Mouse (Mus musculus) urinary bladder, postnatal 14 days (tissue): Measurements from ENCODE around the gene Sp2.

ENCODE experiments used
- DNase-seq: peaks from one replicate; pipeline ENCODE4 v3.0.0; 2021; ENCODE audit warnings: low spot score

The Sp2 gene

DNA sequence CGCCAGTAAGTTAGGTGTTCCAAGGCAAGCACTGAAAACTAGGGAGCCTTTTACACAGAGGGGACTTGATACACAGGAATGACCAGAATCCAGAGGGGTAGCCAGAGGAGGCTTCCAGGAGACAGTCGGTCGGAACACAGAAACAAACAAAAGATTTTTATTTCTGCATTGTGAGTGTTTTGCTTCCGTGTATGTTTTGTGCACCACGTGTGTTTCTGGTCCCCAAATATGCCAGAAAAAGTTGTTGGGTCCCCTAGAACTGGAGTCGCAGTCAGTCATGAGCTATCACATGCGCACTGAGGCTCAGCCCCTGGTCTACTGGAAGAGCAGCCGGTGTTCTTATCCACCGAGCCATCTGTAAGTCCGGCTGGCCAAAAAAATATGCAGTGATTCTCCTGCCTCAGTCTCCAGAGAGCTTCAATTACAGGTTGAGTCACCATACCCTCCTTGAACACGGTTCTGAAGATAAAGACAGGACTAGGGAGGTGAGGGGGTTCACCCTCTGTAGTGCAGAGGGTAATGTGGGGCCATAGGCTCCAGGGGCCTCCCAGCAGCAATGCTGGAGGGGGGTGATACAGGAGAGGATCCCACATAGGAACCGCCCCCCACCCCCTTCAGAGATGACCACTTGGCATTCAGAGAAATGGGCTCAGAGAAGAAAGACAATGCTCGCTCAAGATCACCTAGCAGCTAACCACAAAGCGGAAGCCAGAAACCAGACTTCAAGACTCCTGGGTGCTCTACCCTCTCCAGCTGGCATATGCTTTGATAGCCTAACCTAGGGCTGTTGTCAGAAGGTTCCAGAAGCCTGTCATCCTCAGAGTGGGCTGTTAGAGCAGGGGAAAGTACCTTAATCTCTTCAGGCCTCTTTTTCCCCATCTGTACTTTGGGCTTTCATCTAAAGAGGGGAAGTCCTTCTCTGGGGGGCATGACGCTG is 13.3 kb upstream of the Sp2 start:
- DNase-seq = no peak

DNA sequence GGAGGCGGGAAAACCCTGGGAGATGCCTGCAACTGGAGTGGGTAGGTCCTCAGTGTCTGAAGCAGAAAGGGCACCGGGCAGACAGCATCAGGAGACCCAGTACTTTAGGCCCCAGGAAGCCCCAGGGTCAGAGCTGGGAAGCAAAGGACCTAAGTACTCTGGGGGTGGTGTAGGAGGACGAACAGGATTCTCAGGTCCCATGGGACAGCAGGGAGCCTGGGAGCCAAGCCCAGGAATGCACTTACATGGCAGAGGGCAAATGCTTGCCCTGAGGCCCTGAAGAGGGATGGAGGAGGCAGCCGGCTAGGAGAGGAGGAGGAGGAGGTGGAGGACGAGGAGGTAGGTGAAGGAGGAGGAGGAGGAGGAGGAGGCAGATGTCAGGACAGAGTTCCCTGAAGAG is 12.3 kb upstream of the Sp2 start:
- no peak for DNase-seq

DNA sequence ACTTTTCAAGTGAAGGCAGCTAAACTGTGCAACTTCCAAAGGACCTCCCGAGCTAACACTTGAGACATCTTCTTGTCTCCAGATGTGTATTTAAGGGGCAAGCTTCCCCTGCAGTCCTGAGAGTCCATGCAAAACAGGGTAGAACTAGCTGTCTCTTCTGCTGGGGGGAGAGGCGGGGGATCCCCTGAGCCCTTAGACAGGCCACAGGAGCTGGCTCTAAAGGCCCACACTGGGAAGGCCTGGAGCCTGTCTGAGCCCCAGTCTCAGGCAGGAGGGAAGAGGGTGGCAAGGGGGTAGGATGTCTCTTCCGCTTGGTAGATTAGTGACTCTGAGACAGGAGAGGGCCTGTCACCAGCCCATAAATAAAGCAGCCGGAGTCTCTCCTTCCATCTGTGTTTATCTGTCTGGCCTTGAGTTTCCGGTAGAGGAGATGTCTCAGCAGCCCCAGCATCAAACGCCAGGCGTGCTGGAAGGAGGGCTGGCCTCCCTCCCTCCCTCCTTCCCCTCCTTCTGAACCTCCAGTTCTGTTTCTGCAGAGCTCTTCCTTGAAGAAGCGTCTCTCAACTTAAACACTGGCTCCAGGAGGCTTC is 10.1 kb upstream of the Sp2 start:
- DNase-seq = no peak

DNA sequence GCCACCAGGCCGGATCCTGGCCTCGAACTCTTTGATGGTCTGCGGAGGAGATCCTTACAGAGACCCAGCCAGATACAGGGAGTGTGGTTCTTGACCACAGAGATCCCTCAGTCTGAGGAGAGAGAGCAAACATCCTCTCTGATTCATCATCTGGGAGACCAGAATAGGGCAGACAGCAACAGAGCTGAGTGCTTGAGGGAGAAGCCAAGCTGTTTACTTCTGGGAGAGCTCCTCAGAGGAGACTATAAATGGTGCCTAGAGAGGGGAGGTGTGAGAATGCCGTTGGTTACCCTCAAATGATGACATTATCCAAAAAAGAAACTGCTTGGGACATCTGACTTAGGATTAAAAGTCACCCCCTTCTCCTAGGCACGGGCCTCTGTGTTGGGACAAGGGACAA is 8.7 kb upstream of the Sp2 start:
- DNase-seq = no peak

DNA sequence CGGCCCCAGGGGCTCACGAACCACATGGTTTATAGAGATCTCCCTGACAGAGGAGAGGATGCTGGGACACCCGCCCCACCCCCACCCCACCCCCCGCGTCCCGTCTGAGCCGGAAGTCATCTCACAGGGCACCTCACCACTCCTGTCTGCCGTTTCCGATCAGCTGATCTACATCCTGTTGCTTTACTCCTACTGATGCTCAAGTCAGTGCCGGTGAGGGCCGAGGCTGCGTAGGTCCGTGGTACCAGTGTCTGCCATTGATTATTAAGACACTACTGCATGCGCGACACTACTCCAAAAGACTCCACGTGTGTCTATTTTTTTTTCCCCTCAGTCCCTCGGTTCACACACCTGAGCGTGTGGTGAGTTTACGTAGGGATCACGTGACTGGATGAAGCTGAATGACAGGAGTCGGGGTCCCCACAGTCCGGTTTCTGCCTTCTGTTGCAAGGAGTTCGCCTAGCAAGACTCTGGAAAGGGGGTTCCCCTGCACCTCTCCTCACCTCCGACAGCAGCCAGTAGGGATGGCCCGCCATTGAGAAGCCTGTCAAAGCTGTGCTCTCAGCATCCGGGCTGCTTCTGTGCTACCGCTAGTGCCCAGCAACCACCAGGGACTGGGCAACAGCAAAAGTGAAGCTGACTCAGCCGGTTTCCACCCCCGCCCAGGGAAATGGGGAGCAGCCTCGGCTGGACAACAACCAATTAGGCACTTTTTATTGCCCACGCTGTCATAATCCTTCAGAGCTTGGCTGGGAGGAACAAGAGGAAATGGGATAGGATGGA is 5.3 kb upstream of the Sp2 start:
- DNase-seq = no peak

DNA sequence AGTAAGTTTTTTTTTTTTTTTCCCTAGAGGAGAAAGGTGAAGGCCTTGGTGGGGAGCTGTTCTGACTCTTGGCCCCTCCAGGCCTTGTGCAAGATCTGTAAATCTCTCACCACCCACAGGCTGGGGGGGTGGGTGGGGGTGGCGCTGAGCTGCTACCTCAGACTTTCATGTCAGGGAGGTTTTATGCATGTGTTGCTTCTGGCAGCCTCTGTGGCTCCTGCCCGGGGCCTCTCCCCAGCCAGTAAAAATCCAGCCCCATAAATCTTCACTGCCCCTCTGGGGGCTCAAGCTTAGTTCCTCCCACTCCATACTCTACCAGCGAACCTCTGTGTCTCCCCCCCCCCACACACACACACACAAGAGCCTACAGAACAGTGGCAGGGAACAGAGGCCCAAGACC is 3.7 kb upstream of the Sp2 start:
- no peak for DNase-seq

DNA sequence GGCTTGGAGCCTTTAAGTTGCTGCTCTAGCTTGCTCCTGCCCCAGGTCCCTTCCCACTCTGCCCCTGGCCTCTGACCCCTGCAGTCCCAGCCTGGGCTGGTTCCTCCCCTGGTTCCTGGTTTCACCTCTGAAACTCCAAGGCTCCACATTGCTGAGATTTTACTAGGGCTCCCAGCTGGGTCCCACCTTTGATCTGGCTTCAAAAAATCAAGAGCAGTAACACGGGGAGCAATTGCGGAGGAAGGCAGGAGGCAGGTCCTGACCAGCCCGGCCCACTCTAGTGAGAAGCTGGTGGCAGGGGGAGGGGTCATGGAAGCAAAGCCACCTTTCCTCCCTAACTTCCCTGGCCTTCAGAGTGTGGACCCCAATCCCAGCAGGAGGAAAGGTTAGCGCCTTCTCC is 2.1 kb upstream of the Sp2 start:
- no peak for DNase-seq

DNA sequence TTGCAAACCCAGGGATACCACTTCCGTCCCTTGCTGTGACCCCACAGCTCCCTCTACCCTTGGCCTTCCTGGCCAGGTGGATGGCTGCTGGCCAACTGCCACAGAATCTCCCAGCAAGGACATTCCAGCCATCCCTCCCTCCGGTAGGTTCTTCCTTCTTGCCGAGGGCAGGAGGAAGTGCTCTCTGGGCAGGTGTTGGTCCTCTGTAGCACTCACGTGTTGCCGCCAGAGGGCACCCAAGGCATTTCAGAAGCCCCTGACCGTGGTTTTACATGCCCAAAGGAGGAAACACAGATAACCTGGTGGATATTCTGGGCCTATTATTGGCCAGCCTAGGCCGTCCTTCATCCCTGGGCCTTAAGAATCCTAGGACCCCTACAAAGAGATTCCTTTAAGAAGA is 404 bp downstream of the Sp2 start:
- peak; percentile 85 for DNase-seq

DNA sequence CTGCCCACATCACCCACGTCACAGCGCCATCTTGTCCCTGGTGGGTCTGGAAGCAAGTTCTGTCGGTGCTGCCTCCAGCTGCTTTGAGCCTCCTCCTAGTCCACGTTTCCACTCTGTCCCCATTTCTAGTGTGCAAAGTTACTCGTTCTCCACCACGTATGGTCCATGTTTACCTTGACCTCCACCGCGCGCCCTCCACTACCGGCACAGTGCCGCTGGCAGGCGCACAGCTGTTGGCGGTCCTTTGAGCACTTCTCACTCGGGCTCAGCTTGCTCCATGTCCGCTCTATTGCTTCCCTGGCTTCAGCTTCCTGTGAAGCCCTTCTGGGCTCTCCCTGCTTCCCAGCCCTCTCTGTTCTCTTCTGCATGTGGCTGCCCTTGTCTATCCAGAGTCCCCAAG is 1.3 kb downstream of the Sp2 start:
- no peak for DNase-seq

DNA sequence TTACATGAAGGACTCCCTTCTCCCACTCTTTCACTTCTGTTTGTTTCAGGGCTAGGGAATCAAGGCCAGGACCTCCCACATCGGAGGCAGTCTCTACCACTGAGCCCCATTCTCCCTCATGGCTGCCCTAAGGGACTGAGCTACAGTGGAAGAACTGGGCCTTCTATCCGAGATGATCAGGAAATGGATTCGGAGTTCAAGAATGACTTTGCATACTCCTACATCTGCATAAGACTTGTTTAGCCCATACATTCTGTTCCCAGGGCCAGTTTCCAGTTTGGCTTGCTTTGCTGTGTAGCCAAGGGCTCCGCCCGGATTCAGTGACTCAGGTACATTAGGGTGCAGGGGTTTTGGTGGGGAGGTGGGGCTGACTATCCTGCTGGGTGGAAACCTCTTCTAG is 2.7 kb downstream of the Sp2 start:
- DNase-seq = no peak

DNA sequence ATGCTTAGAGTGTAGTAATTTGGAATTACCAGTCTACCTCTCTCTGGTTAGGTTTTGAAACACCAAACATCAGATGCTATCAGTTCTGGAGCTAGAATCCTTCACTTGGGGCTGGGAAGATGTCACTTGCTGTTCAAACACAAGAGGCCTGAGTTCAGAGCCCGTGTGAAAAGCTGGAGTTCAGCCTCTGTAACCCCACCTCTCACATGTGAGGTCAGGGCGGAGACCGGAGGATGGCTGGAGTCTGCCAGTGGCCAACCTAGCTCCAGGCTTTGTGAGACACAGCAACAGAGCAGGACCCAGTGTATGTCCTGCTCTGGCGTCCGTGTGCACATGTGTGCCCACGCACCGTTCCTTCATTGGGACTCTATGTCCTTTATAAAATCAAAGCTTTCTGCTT is 3.4 kb downstream of the Sp2 start:
- no peak for DNase-seq

DNA sequence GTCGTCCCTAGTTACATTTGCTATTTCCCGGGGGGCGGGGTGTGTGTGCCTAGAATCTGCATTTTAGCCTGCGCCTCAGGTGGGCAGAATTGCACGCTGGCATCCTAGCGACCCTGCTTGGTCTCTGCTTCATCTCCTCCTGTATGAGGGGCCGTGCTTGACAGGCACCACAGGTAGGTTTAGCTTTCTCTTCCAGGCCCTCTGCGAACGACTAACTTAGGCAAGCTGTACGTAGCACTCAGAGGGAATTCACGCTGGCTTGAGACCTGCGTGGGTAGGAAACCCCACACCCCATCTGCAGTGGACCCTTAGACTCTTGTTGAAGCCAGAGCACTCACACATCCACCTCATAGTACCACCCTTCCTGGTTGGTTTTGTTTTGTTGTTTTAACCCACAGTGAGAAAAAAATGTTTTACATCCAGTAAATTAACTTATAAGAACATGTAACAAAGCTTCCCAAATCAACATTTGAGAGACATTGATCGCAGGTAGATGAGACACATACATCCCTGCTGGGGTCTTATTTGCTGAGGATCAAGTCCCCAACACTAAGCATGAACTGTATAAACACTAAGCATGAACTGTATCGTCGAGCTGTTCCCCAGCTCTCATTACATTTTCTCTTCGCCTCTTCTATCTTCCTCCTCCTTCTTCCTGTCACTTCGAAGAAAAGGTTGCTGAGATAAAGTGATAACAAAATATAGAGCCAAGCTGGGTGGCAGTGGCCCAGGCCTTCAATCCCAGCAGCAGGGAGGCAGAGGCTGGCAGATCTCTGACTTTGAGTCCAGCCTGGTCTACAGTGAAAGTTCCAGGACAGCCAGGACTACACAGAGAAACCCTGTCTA is 4.1 kb downstream of the Sp2 start:
- DNase-seq = no peak

DNA sequence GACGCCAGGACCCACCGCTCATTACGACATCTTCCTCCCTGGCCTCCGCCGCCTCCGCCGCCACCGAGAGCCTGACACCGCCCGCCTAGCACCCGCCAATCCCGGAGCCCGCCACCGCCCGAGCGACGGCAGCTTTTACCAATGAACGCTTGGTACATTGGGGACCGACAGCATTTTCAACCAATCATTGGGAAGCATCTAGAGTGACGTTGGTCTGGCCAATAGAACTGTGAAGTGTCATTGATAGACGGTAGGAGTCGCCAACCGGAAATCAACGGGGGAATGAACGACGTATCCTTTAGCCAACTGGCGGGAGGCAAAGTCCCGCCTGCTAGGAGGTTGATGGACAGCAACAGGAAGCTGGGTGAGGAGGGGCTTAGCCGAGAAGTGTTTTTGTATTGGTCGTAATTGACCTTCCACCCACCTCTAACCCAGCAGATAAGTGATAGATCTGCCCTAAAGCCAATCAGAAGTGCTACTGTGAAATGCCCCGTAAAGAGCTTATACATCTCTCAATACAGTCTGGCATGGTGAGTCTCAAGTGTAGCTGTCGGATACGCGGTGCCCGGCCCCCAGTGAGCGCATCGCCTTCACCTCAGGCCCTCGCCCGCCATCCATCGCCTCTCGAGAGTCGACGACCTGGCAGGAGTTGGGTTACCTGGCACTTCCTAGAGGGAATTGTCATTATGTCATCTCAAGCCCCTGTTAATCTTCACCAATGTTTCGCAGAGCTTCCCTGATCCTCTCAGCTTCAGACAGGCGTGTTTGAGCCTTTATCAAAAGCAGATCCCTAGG is 5.0 kb downstream of the Sp2 start:
- DNase-seq = peak; percentile 98

DNA sequence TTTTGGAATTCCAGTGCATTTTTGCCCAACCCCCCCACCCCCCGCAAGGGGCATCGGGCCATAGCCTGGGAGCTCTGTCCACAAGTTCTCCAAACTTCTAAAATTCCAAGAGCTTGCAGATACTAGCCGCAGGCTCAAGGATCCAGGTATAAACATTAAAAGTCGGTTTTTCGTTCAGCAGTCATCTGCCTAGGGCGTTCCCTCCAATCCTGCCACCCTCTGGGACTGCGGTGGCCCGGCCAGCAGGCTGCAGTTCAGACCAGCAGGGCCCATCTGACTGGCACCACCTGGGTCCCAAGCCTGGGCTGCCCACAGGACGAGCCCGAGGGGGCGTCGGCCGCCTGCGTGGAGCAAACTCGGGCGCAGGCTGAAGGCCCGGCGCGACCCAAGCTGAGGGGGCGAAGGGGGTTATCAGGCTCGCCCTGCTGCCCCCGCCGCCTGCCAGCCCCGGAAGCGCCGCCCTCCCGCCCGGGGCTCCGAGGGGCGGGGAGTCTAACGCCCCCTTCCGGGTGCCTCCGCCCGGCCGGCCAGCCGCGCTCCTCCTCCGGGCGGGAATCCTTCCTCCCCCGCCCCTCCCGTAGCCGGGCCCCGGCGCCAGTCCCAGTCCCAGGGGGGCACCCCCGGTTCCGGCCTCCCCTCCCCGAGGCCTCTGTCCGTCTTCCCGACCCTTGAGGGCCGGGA is 5.7 kb downstream of the Sp2 start:
- peak; percentile 86 for DNase-seq

DNA sequence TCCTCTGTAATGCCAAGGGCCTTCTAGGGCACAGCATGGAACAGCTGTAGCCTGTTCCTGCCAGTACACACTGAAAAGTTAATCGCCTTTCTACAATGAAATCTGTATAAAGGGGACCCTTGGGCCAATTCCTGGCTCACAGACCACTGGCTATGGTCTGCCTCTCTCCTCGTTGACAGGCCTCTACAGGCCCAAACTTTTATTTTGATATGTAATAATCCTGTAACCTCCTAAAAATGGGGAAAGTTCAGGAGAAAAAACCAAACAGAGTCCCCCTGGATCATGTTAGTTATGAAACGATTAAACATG is 6.4 kb downstream of the Sp2 start:
- DNase-seq = no peak

DNA sequence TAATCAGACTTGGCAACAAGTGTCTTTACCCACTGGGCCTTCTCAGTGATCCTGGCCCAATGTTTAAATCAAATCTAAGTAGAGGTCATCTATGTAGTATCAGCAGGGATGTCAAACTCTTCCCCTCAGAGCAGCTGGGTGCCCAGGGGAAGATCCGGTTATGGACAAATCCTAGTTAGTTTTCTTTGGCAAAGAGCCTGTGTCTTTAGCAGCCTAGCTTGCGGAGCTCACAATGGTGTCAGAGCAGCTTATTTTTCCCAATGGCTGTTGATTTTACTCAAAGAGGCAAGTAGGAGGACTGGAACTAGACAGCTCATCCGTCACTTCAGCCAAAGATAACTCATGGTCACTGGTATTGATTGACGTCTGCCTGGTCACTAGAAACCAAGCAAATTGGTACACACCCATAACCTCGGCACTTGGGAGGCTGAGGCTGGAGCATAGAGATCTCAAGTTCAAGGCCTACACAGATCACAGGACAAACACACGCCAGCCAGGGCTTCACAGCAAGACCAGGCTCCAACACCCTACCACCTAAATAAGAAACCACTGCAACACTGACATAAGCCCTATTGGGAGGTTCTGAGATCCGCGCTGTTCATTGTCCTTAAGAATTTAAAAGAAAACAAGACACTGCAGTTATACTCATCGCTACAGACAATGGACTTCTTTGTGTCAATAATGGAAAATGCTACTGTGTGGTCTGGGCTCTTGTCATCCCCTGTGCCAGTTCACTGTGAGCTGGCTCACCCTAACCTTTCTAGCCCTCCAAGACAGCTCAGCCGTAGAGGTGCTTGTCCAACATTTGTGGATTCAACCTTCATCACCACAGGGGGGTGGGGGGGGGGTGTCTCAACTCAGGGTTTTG is 7.0 kb downstream of the Sp2 start:
- DNase-seq = no peak

DNA sequence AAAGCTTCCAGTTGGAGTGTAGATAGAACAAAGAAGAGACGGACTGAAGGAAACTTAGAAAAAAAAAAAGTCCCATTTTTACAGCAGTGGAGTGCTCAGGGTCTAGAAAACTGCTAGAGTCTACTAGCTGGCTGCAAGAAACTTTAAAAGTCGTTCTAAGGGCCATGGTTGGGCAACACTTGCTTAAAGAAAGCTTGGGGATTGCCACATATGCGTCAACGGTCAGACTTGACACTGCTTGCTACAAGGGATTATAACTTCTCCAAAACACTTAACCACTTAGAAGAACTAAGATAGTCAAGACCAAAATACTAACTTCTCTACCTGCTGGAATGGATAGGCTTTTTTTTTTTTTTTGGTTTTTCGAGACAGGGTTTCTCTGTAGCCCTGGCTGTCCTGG is 7.9 kb downstream of the Sp2 start:
- DNase-seq = no peak

DNA sequence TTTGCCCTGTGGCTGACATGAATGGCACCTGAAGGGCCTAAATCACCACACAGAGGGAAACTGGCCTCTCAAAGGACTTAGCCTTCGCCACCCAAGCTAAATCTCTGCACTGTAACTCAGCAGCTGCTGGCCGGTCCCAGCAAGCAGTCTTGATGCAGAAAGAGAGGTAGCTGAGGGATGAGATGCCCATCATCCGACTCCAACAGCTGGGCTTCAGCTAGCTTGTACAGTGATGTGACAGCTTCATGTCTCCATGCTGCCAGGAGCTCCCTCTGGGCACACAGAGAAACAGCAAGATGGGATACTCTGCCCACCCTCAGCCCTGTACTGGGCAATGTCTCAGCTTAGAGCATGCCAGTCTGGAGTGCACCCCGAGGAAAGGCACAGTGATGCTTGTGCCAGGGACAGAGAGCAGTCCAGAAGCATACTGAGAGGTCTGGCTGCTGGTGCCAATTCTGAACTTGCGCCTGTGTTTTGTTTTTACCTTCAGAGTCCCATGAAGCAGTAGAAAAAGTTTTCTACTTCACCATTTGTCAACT is 9.3 kb downstream of the Sp2 start:
- no peak for DNase-seq

DNA sequence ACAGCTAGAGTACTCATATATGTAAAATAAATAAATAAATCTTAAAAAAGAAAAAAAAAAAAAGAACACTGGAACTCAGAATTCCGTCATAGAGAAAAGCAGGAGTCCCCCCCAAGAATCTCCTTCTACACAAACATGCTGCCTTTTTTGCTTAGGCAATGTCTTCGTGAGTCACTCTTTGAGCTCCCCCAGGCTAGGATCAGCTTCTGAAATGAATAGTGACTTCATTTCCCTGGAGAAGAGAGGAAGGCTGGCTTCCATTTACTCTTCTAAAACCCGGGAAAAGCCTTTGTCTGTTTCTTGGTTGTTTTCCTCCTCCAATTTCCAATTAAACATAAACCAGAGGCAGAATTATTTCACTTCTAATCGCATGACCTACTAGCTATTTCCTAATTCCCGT is 9.9 kb downstream of the Sp2 start:
- DNase-seq = no peak

DNA sequence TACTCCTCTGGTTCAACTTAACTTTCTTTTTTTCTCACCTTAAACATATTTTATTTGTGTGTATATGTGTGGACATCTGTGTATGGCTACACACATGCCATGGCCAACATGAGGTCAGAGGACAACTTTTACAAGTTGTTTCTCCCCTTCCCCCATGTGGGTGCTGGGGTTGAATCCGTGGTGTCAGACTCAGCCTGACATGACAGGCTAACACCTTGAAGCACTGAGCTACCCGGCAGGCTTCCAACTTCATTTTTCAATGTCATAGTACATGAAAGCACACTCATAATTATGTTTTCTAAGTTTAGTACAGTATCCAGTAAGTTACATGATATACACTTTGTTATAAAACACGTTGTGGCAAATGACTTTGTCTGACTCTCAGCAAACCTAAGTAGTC is 12.4 kb downstream of the Sp2 start:
- no peak for DNase-seq
